Mouse (Mus musculus): ENCODE measurements around the gene Gata2. TPM values are rescaled to one million over a fixed set of nuclear protein-coding genes. Genes with fewer than 3 reads are reported as not detected.

Gata2 gene
- total RNA-seq, 2 experiments from 2014 or later, result 6.8 to 7.7 TPM

GRCm38 (mm10) chr6:88197313-88198069 lies 3.8 kb downstream of the Gata2 start:
- TF ChIP-seq CTCF (conservative IDR thresholded peaks at IDR 0.05), result no peak
- DNase-seq (ENCODE audit: low spot score in 2 of 2), result no peak
- H3K4me3 ChIP-seq, result peak overlapping the region; percentile 34
- H3K27ac ChIP-seq, result peak overlapping the region; percentile 61

GRCm38 (mm10) chr6:88198070-88198940 lies 4.6 kb downstream of the Gata2 start:
- Histone ChIP-seq H3K27ac (peak overlapping the region; percentile 18; the same call in 1 of the 2 replicates), H3K4me3 (peak overlapping the region; percentile 27)
- no peak for DNase-seq (ENCODE audit: low spot score in 2 of 2)
- no peak for TF ChIP-seq CTCF (conservative IDR thresholded peaks at IDR 0.05)

- no peak for TF ChIP-seq CTCF (conservative IDR thresholded peaks at IDR 0.05)
- Histone ChIP-seq H3K4me3 (peak overlapping the region; percentile 27), H3K27ac (peak overlapping the region; percentile 18; the same call in 1 of the 2 replicates)
- DNase-seq (ENCODE audit: low spot score in 2 of 2), result no peak
These were observed 5.5 kb downstream of the Gata2 start for GRCm38 (mm10) chr6:88199001-88199717.

- TF ChIP-seq CTCF (conservative IDR thresholded peaks at IDR 0.05), result no peak
- Histone ChIP-seq H3K27ac (no peak overlapping the region), H3K4me3 (peak overlapping the region; percentile 27)
- no peak for DNase-seq (ENCODE audit: low spot score in 2 of 2)
These were observed 6.3 kb downstream of the Gata2 start for GRCm38 (mm10) chr6:88199718-88200692.

GRCm38 (mm10) chr6:88200693-88201609 lies 7.3 kb downstream of the Gata2 start:
- DNase-seq (ENCODE audit: low spot score in 2 of 2), result no peak
- TF ChIP-seq CTCF (conservative IDR thresholded peaks at IDR 0.05), result no peak
- Histone ChIP-seq H3K27ac (peak overlapping the region; percentile 69; the same call in 1 of the 2 replicates), H3K4me3 (peak overlapping the region; percentile 22)

- Histone ChIP-seq H3K4me3 (peak overlapping the region; percentile 2; the same call in 1 of the 2 replicates), H3K27ac (peak overlapping the region; percentile 69)
- no peak for DNase-seq (ENCODE audit: low spot score in 2 of 2)
- TF ChIP-seq CTCF (conservative IDR thresholded peaks at IDR 0.05), result no peak
These were observed 8.4 kb downstream of the Gata2 start for GRCm38 (mm10) chr6:88201926-88202700.

GRCm38 (mm10) chr6:88202921-88203690 lies 9.4 kb downstream of the Gata2 start:
- Histone ChIP-seq H3K4me3 (no peak overlapping the region; the same call in 1 of the 2 replicates), H3K27ac (no peak overlapping the region)
- no peak for DNase-seq (ENCODE audit: low spot score in 2 of 2)
- peak; percentile 37 for TF ChIP-seq CTCF (conservative IDR thresholded peaks at IDR 0.05)

GRCm38 (mm10) chr6:88203791-88204405 lies 10.2 kb downstream of the Gata2 start:
- no peak for DNase-seq (ENCODE audit: low spot score in 2 of 2)
- 0 out of 2 replicates have a peak overlapping the region, but pooled peaks have one; percentile 11 for H3K27ac ChIP-seq
- no peak overlapping the region; the same call in 1 of the 2 replicates for H3K4me3 ChIP-seq
- no peak for TF ChIP-seq CTCF (conservative IDR thresholded peaks at IDR 0.05)
